Mouse (Mus musculus) neutrophil, adult 5-6 weeks (primary cell): Measurements from ENCODE around the gene F2rl3. TPM values are rescaled to one million over a fixed set of nuclear protein-coding genes. Genes with fewer than 3 reads are reported as not detected.

Experiments
- ATAC-seq: fragments of 151-379, 151-347 bp; 2 replicates; pipeline ENCODE4 v1.8.0; 2017; ENCODE audit warnings: mild to moderate bottlenecking, moderate TSS enrichment; ENCODE audit not compliant: insufficient number of reproducible peaks, poor library complexity, low FRiP score, severe bottlenecking; ENCODE audit errors: extremely low read depth
- total RNA-seq: library from RNA; stranded (forward); fragments of 200-1000 nt; gene quantifications from 2 replicates; pipeline ENCODE4 v1.2.3, GENCODE M21; 2017

F2rl3 gene
- total RNA-seq, 1 experiment from 2014 or later = 0.70 TPM

GRCm38 (mm10) chr8:72758310-72758709 lies 3.4 kb upstream of the F2rl3 start:
- ATAC-seq = no peak

GRCm38 (mm10) chr8:72760216-72760615 lies 1.5 kb upstream of the F2rl3 start:
- ATAC-seq = no peak

- ATAC-seq = no peak
These were observed 626 bp downstream of the F2rl3 start for GRCm38 (mm10) chr8:72762306-72762705.

GRCm38 (mm10) chr8:72765696-72766095 lies 4.0 kb downstream of the F2rl3 start:
- ATAC-seq = no peak

- ATAC-seq = no peak
These were observed 5.1 kb downstream of the F2rl3 start for GRCm38 (mm10) chr8:72766777-72767176.

- no peak for ATAC-seq
These were observed 16.1 kb downstream of the F2rl3 start for GRCm38 (mm10) chr8:72777797-72778196.

- ATAC-seq = no peak
These were observed 19.0 kb downstream of the F2rl3 start for GRCm38 (mm10) chr8:72780644-72781043.

- no peak for ATAC-seq
These were observed 39.9 kb downstream of the F2rl3 start for GRCm38 (mm10) chr8:72801583-72801982.

GRCm38 (mm10) chr8:72812690-72813089 lies 51.0 kb downstream of the F2rl3 start:
- no peak for ATAC-seq

Other genes starting within 250 kb of the F2rl3 start
- 9.1 and 10.1 TPM in 2 replicates for gene Med26, start 213.6 kb upstream of the F2rl3 start, total RNA-seq
- gene Smim7, start 190.8 kb upstream of the F2rl3 start, total RNA-seq = 36.3 and 46.4 TPM in 2 replicates
- gene Tmem38a, start 189.8 kb upstream of the F2rl3 start, total RNA-seq = 20.3 and 23.6 TPM in 2 replicates
- 0.12 TPM in 2 replicates for gene Nwd1, start 115.2 kb upstream of the F2rl3 start, total RNA-seq
- 124 and 128 TPM in 2 replicates for gene Sin3b, start 38.6 kb upstream of the F2rl3 start, total RNA-seq